Mouse (Mus musculus) heart, embryonic 14.5 days (tissue): ENCODE measurements around the gene Flot1. TPM values are rescaled to one million over a fixed set of nuclear protein-coding genes. Genes with fewer than 3 reads are reported as not detected.

Experiments used
- ATAC-seq: fragments of 200-750 bp; cut with Nextera tagmentation; 2 replicates; pipeline ENCODE4 v1.8.0; 2017; ENCODE audit warnings: low read depth, moderate TSS enrichment; ENCODE audit not compliant: insufficient number of reproducible peaks, insufficient read depth, low FRiP score
- H3K27ac ChIP-seq, 2 experiments: fragments of 200-500 bp in 1 of 2; fragments of 300-500 bp in 1 of 2; sonication (generic) in 1 of 2; replicated peaks in 1 of 2; 2 replicates each; pipeline ENCODE4 v1.5.1; 2012 to 2014; ENCODE audit warnings: low read depth in 2 of 2, low read length in 2 of 2, control low read depth in 1 of 2, mild to moderate bottlenecking in 1 of 2, mixed read lengths in 1 of 2; ENCODE audit not compliant: control insufficient read depth in 1 of 2, insufficient read depth in 1 of 2
- H3K27me3 ChIP-seq: fragments of 300-500 bp; sonication (generic); 2 replicates; pipeline ENCODE4 v1.6.1; 2014; ENCODE audit warnings: mild to moderate bottlenecking, low read length, control low read depth; ENCODE audit not compliant: control insufficient read depth, insufficient read depth
- H3K36me3 ChIP-seq: fragments of 300-500 bp; sonication (generic); 2 replicates; pipeline ENCODE4 v1.6.1; 2014; ENCODE audit warnings: mild to moderate bottlenecking, control low read depth, low read length, mixed read lengths; ENCODE audit not compliant: control insufficient read depth, insufficient read depth
- H3K4me1 ChIP-seq, 2 experiments: fragments of 200-500 bp in 1 of 2; fragments of 300-500 bp in 1 of 2; sonication (generic) in 1 of 2; 2 replicates each; pipeline ENCODE4 v1.6.1; 2012 to 2014; ENCODE audit warnings: low read length in 2 of 2, control low read depth in 1 of 2, mixed read lengths in 1 of 2; ENCODE audit not compliant: control insufficient read depth in 2 of 2, insufficient read depth in 2 of 2
- H3K4me2 ChIP-seq: fragments of 300-500 bp; sonication (generic); 2 replicates; pipeline ENCODE4 v1.6.1; 2014; ENCODE audit warnings: mild to moderate bottlenecking, low read length
- H3K4me3 ChIP-seq, 2 experiments: fragments of 200-500 bp in 1 of 2; fragments of 300-500 bp in 1 of 2; sonication (generic) in 1 of 2; 2 replicates each; pipeline ENCODE4 v1.5.1; 2012 to 2014; ENCODE audit warnings: low read length in 2 of 2, mild to moderate bottlenecking in 2 of 2, control low read depth in 1 of 2, low read depth in 1 of 2, moderate library complexity in 1 of 2; ENCODE audit not compliant: control insufficient read depth in 1 of 2, insufficient read depth in 1 of 2
- H3K9ac ChIP-seq: fragments of 300-500 bp; sonication (generic); 2 replicates; pipeline ENCODE4 v1.6.1; 2014; ENCODE audit warnings: mild to moderate bottlenecking, low read length
- H3K9me3 ChIP-seq: fragments of 300-500 bp; sonication (generic); 2 replicates; pipeline ENCODE4 v1.6.1; 2016; ENCODE audit warnings: low read length, control low read depth; ENCODE audit not compliant: control insufficient read depth
- WGBS: fragments of 180-500 bp; shearing (Covaris S2); extraction: QIAGEN DNeasy Blood & Tissue Kit; methylation state at CpG from one replicate; pipeline ENCODE4 v1.1.7; 2014; 5-methylcytosine and 5-hydroxymethylcytosine counted together
- polyA plus RNA-seq: library from polyadenylated mRNA; unstranded; fragments of >200 nt; fragmentation: Nextera tagmentation; extraction: Ambion mirVana; gene quantifications from 2 replicates; pipeline ENCODE4 v1.2.1, GENCODE M21; 2014

The Flot1 gene
- polyA plus RNA-seq, 1 experiment from 2014 or later = 93.7 TPM

DNA sequence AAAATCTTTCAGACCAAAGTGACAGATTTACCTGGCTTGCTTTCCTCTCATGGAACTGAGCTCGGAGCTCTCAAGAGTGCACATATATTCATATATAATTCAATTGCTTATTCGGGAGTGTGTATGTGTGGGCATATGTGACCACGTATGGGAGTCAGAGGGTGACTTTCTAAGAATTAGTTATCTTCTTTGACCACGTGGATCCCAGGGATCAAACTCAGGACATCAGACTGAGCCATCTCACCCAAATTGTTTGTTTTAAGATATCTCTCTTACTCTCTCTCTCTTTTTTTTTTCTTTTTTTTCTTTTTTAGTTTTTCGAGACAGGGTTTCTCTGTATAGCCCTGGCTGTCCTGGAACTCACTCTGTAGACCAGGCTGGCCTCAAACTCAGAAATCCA, 2.9 kb upstream of the Flot1 start:
- no peaks in the 10 kb centered on the region for H3K27me3 ChIP-seq
- no peaks in the 10 kb centered on the region for H3K9me3 ChIP-seq
- no peak overlapping the region for H3K27ac ChIP-seq
- ATAC-seq = no peak
- H3K4me2 ChIP-seq = no peak overlapping the region
- H3K4me1 ChIP-seq = peaks cover 18 to 47% of the 10 kb centered on the region in 2 experiments
- H3K4me3 ChIP-seq = no peak overlapping the region
- peaks cover 8% of the 10 kb centered on the region; the same call in 1 of the 2 replicates for H3K36me3 ChIP-seq
- no peak overlapping the region for H3K9ac ChIP-seq
- 75% methylated on average over 5 of the region's 5 CpGs for WGBS

GRCm38 (mm10) chr17:35821439-35822430, 1.3 kb upstream of the Flot1 start, which contains the start of gene Ier3:
Gene Ier3, plus strand, starts transcription at chr17:35821684.
- Histone ChIP-seq H3K9ac (peak within 1 kb of the TSS; percentile 91), H3K4me2 (peak within 1 kb of the TSS; percentile 95), H3K4me3 (peak within 1 kb of the TSS; percentile 70 to 76), H3K36me3 (peaks cover 24% of the 10 kb centered on the region), H3K4me1 (peaks cover 7 to 31% of the 10 kb centered on the region in 2 experiments; a peak in 3 of 4 replicates), H3K27ac (peak within 1 kb of the TSS; percentile 79 to 89), H3K27me3 (no peaks in the 10 kb centered on the region), H3K9me3 (no peaks in the 10 kb centered on the region)
- ATAC-seq = peak; percentile 69
- WGBS = under 1% methylated on average over 62 of the region's 62 CpGs

DNA sequence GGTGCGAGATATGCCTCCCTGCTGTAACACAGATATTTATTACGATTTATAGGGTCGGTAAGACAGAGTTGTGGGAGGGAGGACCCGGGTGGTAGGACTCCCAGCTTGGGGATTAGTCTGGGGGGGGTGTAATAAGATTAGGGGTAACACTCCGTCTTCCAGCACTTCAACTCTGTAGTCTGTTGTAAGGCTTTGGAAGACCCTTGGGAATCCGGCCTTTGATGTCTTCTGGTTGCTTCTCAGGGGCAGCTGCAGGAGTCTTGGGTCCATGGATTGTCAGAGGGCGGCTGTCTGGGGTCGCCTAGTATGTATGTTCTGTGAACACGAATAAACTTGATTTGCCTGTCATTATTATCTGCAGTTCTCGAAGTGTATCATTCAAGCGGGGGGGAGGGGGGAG, 466 bp upstream of the Flot1 start:
- H3K9ac ChIP-seq = peak overlapping the region; percentile 91
- ATAC-seq = no peak
- H3K4me1 ChIP-seq = peaks cover 2 to 22% of the 10 kb centered on the region in 2 experiments; a peak in 3 of 4 replicates
- peaks cover 32% of the 10 kb centered on the region for H3K36me3 ChIP-seq
- peak overlapping the region; percentile 95 for H3K4me2 ChIP-seq
- no peaks in the 10 kb centered on the region for H3K27me3 ChIP-seq
- peak overlapping the region; percentile 69 to 89 for H3K27ac ChIP-seq
- WGBS = 3% methylated on average over 11 of the region's 11 CpGs
- no peaks in the 10 kb centered on the region for H3K9me3 ChIP-seq
- peak overlapping the region; percentile 70 to 76 for H3K4me3 ChIP-seq

- Histone ChIP-seq H3K4me2 (peak overlapping the region; percentile 95), H3K4me1 (peaks cover 2 to 24% of the 10 kb centered on the region in 2 experiments; a peak in 3 of 4 replicates), H3K9ac (peak overlapping the region; percentile 91; the same call in 1 of the 2 replicates), H3K27ac (no peak overlapping the region), H3K9me3 (no peaks in the 10 kb centered on the region), H3K27me3 (no peaks in the 10 kb centered on the region), H3K4me3 (peak overlapping the region; percentile 63 to 70; a peak in 1 of 4 replicates), H3K36me3 (peaks cover 50% of the 10 kb centered on the region)
- WGBS = 67% methylated on average over 7 of the region's 7 CpGs
- ATAC-seq = no peak
Measured at GRCm38 (mm10) chr17:35824402-35824801, 1.4 kb downstream of the Flot1 start.

DNA sequence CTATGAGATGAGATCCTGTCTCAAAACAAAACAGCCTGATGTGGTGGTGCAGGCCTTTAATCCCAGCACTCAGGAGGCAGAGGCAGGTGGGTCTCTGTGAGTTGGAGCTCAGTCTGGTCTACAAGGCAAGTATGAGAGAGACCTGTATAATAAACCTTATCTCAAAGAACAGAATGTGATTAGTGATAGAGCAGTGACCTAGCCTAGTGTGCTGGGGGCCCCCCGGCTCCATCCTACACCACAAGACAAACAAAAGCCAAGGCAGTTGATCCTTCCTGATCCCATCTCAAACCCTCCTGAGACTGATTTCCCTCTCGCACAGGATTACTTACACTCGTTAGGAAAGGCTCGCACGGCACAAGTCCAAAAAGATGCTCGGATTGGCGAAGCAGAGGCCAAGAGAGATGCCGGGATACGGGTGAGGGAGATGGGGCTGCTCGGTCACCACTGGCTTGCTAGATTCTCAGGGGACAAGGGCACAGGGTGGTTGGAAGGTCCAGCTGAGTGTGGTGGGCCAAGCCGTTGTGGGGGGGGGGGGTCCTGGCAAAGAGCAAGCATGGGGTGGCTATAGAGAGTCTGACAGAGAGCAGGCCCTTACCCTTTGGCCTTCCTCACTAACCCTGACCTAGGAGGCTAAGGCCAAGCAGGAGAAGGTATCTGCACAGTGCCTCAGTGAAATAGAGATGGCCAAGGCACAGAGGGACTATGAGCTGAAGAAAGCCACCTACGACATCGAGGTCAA, 2.2 kb downstream of the Flot1 start:
- no peak overlapping the region for H3K4me3 ChIP-seq
- 97% methylated on average over 13 of the region's 13 CpGs for WGBS
- H3K36me3 ChIP-seq = peaks cover 51% of the 10 kb centered on the region

DNA sequence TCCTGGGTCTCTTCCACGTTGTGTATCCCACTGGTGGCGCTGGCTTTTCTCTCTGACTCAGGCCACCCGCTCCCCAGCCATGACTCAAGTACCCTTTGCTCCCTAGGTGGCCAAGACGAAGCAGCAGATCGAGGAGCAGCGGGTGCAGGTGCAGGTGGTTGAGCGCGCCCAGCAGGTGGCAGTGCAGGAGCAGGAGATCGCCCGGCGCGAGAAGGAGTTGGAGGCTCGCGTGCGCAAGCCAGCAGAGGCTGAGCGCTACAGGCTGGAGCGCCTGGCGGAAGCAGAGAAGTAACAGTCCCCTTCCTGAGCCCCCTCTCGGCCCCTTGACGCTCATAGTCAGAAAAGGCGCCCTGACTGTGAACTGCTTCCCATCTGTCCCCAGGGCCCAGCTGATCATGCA, 6.7 kb downstream of the Flot1 start:
- Histone ChIP-seq H3K9ac (peak overlapping the region; percentile 52; the same call in 1 of the 2 replicates), H3K4me2 (peak overlapping the region; percentile 35), H3K36me3 (peaks cover 91% of the 10 kb centered on the region), H3K4me1 (peaks cover under 1 to 26% of the 10 kb centered on the region in 2 experiments), H3K4me3 (peak overlapping the region in 1 of 2 experiments; percentile 9; a peak in 1 of 4 replicates), H3K27me3 (no peaks in the 10 kb centered on the region), H3K27ac (0 out of 4 replicates have a peak overlapping the region, but pooled peaks of 1 of the 2 experiments have one; percentile 2), H3K9me3 (no peaks in the 10 kb centered on the region)
- under 1% methylated on average over 21 of the region's 21 CpGs for WGBS
- ATAC-seq = peak; percentile 57

More for the DNA sequence above, 2.2 kb downstream of the Flot1 start:
- H3K9ac ChIP-seq = no peak overlapping the region
- H3K4me2 ChIP-seq = no peak overlapping the region
- no peak overlapping the region for H3K27ac ChIP-seq
- H3K4me1 ChIP-seq = peaks cover 2 to 31% of the 10 kb centered on the region in 2 experiments; a peak in 3 of 4 replicates
- H3K27me3 ChIP-seq = no peaks in the 10 kb centered on the region
- no peak for ATAC-seq
- H3K9me3 ChIP-seq = no peaks in the 10 kb centered on the region
